Mouse (Mus musculus) hindbrain, embryonic 10.5 days (tissue): ENCODE measurements at regions not wholly inside any gene's neighbourhood (a gene's known extent, or its start where the extent isn't known, plus 50 kb on each side); places are given as distances from the start of the nearest gene placed in this dataset.

Experiments
- DNase-seq: peaks from one replicate; pipeline ENCODE4 v3.0.0-alpha.2; 2017; ENCODE audit warnings: low spot score
- H3K27ac ChIP-seq: fragments of 300-500 bp; sonication (generic); 2 replicates; pipeline ENCODE4 v1.5.1; 2016; ENCODE audit warnings: mild to moderate bottlenecking, moderate library complexity
- H3K27me3 ChIP-seq: fragments of 300-500 bp; sonication (generic); 2 replicates; pipeline ENCODE4 v1.6.1; 2016; ENCODE audit warnings: mild to moderate bottlenecking; ENCODE audit not compliant: poor library complexity, insufficient read depth, severe bottlenecking
- H3K36me3 ChIP-seq: fragments of 300-500 bp; sonication (generic); 2 replicates; pipeline ENCODE4 v1.6.1; 2016; ENCODE audit warnings: mild to moderate bottlenecking, moderate library complexity
- H3K4me1 ChIP-seq: fragments of 300-500 bp; sonication (generic); replicated peaks from 2 replicates; pipeline ENCODE4 v1.6.1; 2016; ENCODE audit warnings: mild to moderate bottlenecking
- H3K4me3 ChIP-seq: fragments of 300-500 bp; sonication (generic); 2 replicates; pipeline ENCODE4 v1.5.1; 2016; ENCODE audit warnings: mild to moderate bottlenecking, moderate library complexity
- H3K9me3 ChIP-seq: fragments of 300-500 bp; sonication (generic); 2 replicates; pipeline ENCODE4 v1.6.1; 2016; ENCODE audit warnings: mild to moderate bottlenecking, moderate library complexity
- WGBS: fragments of 180-500 bp; shearing (Covaris S2); methylation state at CpG from one replicate; pipeline ENCODE4 v1.1.7; 2016; 5-methylcytosine and 5-hydroxymethylcytosine counted together

DNA sequence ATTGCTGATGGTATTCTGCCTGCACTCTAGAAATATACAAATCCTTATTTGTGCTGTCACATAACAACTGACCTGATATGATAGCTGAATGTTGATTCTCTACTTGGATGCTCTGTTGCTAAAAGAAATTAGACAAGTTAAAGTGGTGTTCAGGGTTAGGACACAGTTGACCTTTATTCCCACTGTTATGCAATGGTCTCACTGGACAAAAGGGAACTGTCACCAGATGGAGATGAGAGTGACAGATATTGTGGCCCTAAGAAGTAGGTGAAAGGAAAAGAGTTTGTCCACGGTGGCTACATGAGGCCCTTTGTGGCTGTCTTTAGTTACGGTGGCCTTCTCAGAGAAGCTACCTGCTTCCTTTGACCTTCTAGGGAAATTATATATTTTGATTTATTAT is 247.9 kb upstream of the Prdm1 start:
- Histone ChIP-seq H3K36me3 (no peaks in the 10 kb centered on the region), H3K4me3 (no peak overlapping the region), H3K27me3 (no peaks in the 10 kb centered on the region), H3K9me3 (no peaks in the 10 kb centered on the region), H3K4me1 (peaks cover 6% of the 10 kb centered on the region; the same call in 1 of the 2 replicates), H3K27ac (no peak overlapping the region)
- no peak for DNase-seq
- WGBS = 37% methylated on average over 2 of the region's 2 CpGs

DNA sequence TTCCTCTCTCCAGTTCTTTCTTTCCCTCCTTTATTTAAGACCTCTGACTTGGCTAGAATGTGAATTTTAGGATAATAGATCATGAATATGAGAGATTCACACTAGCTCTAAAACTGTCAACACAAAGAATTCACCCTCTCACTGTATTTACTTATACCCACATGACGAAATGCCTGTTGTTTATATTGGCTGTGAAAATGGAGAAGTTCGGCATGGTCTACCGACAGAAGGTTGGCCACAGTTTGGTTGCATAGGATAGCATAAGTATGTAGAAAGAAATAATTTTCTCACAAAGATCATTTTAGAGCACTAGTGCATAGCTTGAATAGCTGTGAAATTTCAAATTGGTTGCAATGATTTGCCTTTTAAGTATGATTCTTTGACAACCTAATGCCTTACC is 237.2 kb upstream of the Prdm1 start:
- 87% methylated on average over 3 of the region's 3 CpGs for WGBS
- no peak overlapping the region for H3K4me3 ChIP-seq

DNA sequence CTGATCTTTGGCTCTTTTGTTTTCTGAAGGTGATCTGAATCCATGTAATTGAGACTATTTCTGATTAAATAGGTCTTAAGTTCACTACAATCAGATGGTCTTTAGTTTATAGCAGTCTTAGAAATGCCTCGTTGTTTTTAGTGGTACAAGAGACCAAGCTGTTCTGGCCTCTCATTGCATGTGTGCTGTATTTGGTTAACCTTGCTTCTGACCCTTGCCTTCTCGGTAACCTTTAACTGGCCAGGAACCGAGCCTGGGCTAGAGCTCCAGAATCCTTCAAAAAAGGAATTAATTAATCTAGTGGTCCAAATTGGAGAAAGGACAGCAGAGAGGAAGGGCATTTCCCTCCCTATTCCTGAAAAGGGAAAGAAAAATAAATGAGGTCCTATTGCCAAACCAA is 234.8 kb upstream of the Prdm1 start:
- no peaks in the 10 kb centered on the region for H3K36me3 ChIP-seq
- WGBS = 46% methylated on average over 3 of the region's 3 CpGs
- no peaks in the 10 kb centered on the region for H3K9me3 ChIP-seq
- H3K27me3 ChIP-seq = no peaks in the 10 kb centered on the region
- no peak overlapping the region for H3K4me3 ChIP-seq
- H3K4me1 ChIP-seq = peaks cover 4% of the 10 kb centered on the region; the same call in 1 of the 2 replicates
- no peak for DNase-seq
- no peak overlapping the region for H3K27ac ChIP-seq

More for the DNA sequence above, 237.2 kb upstream of the Prdm1 start:
- H3K27ac ChIP-seq = no peak overlapping the region
- peaks cover 4% of the 10 kb centered on the region; the same call in 1 of the 2 replicates for H3K4me1 ChIP-seq
- no peaks in the 10 kb centered on the region for H3K36me3 ChIP-seq
- H3K9me3 ChIP-seq = no peaks in the 10 kb centered on the region
- DNase-seq = no peak
- H3K27me3 ChIP-seq = no peaks in the 10 kb centered on the region

DNA sequence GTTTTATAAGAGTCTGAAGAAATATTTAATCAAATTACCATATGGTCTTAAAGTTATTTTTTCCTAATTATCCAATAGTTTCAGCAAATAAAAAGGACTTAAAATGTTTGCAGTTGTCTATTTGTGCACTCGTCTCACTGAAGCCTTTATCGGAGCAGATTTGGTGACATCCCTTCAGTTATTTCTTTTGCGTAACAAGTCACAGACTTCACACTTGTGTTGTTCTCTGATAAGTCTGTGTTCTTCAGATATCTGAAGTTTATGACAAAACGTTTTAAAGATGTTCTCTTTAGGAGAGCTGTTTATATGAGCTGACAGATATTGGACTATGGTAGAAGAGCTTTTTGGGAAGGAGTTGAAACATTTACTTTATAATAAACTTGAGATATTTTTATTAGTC is 233.8 kb upstream of the Prdm1 start:
- H3K4me3 ChIP-seq = no peak overlapping the region
- H3K36me3 ChIP-seq = no peaks in the 10 kb centered on the region
- peaks cover 4% of the 10 kb centered on the region for H3K4me1 ChIP-seq
- no peaks in the 10 kb centered on the region for H3K9me3 ChIP-seq
- H3K27ac ChIP-seq = no peak overlapping the region
- DNase-seq = no peak
- 88% methylated on average over 4 of the region's 4 CpGs for WGBS
- no peaks in the 10 kb centered on the region for H3K27me3 ChIP-seq

DNA sequence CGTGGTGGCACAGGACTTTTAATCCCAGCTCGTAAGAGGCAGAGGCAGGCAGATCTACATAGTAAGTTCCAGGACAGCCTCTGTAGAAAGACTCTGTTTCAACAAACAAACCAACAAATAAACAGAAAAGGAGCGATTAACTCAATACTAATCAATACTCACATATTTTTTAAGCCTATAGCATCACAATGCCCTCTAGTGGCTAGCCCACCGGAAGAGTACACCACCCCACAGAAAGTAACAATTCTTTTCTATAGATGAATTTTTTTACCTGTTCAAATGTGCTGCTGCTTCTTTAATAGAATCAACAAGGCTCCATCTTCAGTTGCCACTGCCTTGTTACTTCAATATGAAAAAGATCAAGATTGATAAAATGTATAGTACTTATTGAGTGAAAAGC is 233.0 kb upstream of the Prdm1 start:
- Histone ChIP-seq H3K27ac (no peak overlapping the region), H3K27me3 (no peaks in the 10 kb centered on the region), H3K4me1 (peaks cover 4% of the 10 kb centered on the region), H3K4me3 (no peak overlapping the region), H3K9me3 (no peaks in the 10 kb centered on the region), H3K36me3 (no peaks in the 10 kb centered on the region)
- WGBS = 73% methylated on average over 4 of the region's 4 CpGs
- DNase-seq = no peak

DNA sequence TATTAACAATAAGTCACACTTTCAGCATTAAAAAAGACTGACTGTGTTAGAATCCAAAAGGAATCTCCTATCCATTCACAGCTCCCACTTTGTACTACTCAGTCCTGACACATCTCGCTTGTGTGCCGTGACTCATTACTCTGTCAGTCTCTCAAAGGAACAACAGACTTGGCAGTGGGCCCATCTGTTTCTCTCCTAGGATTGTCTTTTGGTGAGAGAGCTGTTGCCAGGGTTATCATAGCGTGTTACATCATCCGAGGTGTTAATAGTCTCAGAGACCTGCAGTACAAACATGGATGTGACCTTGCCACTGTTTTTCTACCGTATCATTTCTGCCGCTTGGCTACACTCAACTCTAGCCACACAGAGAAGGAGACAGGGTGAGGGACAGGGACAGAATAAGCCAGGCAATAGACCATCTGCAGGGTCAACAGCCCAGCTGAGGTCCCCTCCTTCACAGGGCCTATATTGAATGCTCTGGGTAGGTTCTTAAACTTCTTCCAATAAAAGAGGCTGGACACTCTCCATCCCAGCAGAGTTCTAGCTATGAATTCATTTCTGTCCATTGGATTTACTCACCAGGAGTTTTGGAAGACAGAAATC is 227.2 kb upstream of the Prdm1 start:
- no peaks in the 10 kb centered on the region; the same call in 1 of the 2 replicates for H3K4me1 ChIP-seq
- no peaks in the 10 kb centered on the region for H3K27me3 ChIP-seq
- H3K36me3 ChIP-seq = no peaks in the 10 kb centered on the region
- no peak overlapping the region for H3K4me3 ChIP-seq
- DNase-seq = no peak
- H3K9me3 ChIP-seq = no peaks in the 10 kb centered on the region
- WGBS = 82% methylated on average over 6 of the region's 6 CpGs
- no peak overlapping the region for H3K27ac ChIP-seq

DNA sequence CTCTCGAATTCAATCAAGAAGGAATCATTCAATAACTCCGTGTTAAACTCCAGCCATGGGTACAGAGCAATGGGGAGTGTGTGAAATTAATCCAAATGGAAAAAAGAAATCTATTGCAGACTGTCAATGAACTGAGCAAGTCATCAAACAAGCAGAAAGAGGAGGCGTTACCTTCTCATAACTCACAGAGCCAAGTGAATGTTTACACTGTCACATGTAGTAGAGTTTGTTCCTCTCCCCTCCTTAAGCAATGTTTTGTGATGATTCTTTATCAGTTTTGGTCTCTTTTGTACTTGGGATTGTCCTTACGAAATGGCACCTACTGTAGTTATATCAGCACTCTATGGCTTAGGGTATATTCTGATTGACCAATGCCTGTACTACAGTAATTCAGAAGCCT is 226.6 kb upstream of the Prdm1 start:
- H3K27me3 ChIP-seq = no peaks in the 10 kb centered on the region
- H3K27ac ChIP-seq = no peak overlapping the region
- WGBS = 71% methylated on average over 4 of the region's 4 CpGs

DNA sequence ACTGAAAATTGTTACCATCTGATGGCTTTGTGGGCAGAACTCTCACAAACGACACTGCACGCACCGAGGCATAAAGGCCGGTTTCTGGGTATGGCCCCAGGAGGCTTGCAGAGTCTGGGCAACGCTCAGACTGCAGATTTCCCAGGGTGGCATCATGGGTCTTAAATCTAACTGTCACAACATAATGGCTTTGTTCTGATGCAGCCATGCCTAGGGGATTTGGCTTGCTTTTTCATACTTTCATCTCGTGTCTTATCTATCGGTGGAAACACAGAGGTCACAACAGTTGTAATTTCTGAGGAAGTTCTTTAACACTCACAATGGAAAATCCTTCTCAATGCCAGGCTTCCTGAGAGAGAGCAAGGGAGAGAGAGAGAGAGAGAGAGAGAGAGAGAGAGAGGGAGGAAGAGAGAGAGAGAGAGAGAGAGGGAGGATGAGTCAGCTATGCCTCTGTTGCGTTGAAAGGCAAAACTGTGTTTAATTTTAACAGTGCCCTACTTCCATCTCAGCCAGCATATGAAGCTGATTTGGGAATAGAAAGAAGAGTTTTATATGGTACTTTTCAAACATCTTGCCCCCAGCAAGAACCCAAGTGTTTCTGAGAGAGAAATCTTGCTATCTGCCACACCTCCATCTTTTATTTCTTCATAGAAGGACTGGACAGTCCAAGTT is 224.6 kb upstream of the Prdm1 start:
- no peak for DNase-seq

More for the DNA sequence above, 226.6 kb upstream of the Prdm1 start:
- H3K9me3 ChIP-seq = no peaks in the 10 kb centered on the region
- no peaks in the 10 kb centered on the region for H3K36me3 ChIP-seq
- no peak for DNase-seq
- no peak overlapping the region for H3K4me3 ChIP-seq
- no peaks in the 10 kb centered on the region; the same call in 1 of the 2 replicates for H3K4me1 ChIP-seq

DNA sequence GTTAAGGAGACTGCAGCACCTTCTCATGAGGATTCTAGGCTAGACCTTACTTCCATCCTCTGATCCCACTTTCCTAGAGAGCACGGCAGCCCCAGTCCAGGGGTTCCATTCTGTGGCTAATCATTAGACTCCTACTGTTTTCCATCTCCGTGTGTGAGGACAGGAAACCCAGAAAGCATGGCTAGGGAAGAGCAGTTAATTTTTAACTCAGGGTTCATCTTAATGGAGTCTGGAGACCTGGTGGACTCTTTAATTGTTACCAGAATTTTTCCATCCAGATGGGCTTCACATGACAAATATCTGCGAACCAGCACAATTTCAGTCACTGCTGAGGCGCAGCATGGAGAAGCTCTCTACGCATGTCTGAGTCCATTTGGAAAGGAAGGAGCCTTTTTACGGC is 222.8 kb upstream of the Prdm1 start:
- 85% methylated on average over 6 of the region's 6 CpGs for WGBS
- Histone ChIP-seq H3K27ac (no peak overlapping the region), H3K4me3 (no peak overlapping the region), H3K9me3 (no peaks in the 10 kb centered on the region), H3K4me1 (no peaks in the 10 kb centered on the region), H3K27me3 (no peaks in the 10 kb centered on the region), H3K36me3 (no peaks in the 10 kb centered on the region)
- DNase-seq = no peak

More for the DNA sequence above, 224.6 kb upstream of the Prdm1 start:
- Histone ChIP-seq H3K27ac (no peak overlapping the region), H3K36me3 (no peaks in the 10 kb centered on the region), H3K4me3 (no peak overlapping the region), H3K4me1 (no peaks in the 10 kb centered on the region; the same call in 1 of the 2 replicates), H3K27me3 (no peaks in the 10 kb centered on the region), H3K9me3 (no peaks in the 10 kb centered on the region)
- WGBS = 70% methylated on average over 8 of the region's 8 CpGs

DNA sequence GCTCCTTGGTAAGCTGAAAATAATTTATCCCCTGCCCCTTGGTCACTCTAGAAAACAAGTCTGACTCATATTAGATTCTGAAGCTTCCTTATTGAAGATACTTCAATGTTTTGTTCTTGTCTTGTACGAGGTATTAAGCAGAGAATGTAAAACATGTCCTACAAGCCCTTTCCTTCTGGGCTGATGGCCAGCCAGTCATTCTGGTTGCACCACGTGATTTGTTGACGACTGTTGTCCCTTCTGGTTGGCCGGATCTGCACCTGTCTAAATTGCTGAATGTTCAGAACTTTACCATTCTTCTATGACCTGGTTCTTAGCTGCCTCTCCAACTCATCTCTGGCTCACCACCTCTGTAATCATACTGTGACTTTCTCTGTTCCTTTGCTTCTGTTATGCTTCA is 220.9 kb upstream of the Prdm1 start:
- H3K27me3 ChIP-seq = no peaks in the 10 kb centered on the region
- no peaks in the 10 kb centered on the region for H3K9me3 ChIP-seq
- no peaks in the 10 kb centered on the region for H3K36me3 ChIP-seq
- no peak for DNase-seq
- H3K27ac ChIP-seq = no peak overlapping the region
- H3K4me3 ChIP-seq = no peak overlapping the region
- 87% methylated on average over 4 of the region's 4 CpGs for WGBS
- no peaks in the 10 kb centered on the region for H3K4me1 ChIP-seq

DNA sequence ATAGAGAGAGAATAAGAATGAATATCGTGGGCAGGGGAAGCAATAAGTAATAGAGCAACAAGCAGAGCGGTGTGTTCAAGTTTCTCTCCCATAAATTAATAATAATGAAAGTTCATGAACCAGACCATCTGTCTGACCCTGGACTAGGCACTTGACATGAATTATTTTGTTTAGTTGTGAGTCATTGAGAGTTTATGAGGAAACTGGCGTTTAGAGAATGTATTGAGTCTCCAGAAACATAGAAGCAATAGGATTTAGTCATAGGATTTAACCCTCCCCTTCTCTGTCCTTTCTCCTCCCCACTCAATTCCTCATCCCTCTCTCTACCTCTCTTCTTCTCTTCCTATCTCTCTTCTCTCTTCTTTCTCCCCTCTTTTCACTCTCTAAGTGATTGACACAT is 219.1 kb upstream of the Prdm1 start:
- no peaks in the 10 kb centered on the region for H3K27me3 ChIP-seq
- no peak overlapping the region for H3K4me3 ChIP-seq
- no peak for DNase-seq
- H3K36me3 ChIP-seq = no peaks in the 10 kb centered on the region
- no peaks in the 10 kb centered on the region for H3K4me1 ChIP-seq
- no peak overlapping the region for H3K27ac ChIP-seq
- WGBS = 84% methylated on average over 3 of the region's 3 CpGs
- H3K9me3 ChIP-seq = no peaks in the 10 kb centered on the region

DNA sequence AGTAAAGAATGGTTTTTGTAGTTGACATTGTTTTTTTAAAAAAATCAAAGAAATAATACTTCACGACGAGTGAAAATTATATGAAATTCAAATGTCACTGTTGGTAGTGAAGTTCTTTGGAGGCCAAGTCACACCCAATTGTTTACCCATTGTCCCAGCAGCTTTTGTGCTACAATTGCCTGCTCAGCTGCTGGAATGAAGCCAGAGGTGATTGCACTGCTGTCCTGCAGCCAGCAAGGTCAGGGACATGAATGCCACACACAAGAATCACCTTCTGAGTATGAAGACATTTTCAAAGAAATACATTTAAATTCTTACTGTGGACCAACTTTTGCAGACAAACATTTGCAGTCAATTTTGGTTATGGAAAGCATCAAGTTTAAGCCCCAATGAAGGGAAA is 215.9 kb upstream of the Prdm1 start:
- Histone ChIP-seq H3K27ac (no peak overlapping the region), H3K9me3 (no peaks in the 10 kb centered on the region), H3K27me3 (no peaks in the 10 kb centered on the region), H3K4me3 (no peak overlapping the region), H3K36me3 (no peaks in the 10 kb centered on the region), H3K4me1 (no peaks in the 10 kb centered on the region)
- 76% methylated on average over 2 of the region's 2 CpGs for WGBS
- no peak for DNase-seq

DNA sequence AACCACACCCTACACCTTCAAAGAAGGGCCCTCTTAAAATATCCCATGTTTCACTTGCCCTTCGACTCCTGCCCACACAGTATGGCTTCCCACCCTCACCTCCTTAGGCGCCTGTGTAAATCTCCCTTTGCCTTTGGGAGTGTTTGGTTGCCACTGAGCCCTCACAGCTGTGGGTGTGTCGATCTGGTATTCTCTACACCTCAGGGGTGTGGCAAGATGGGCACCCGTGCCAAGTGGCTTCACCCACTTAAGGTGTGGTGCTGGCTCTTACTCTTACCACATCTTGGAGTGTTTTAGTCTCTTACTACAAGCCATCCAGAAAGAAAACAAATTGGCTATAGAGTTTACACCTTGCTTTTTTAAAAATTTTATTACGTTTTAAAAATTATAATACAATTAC is 205.3 kb upstream of the Prdm1 start:
- no peak for DNase-seq

More for the DNA sequence above, 205.3 kb upstream of the Prdm1 start:
- Histone ChIP-seq H3K9me3 (no peaks in the 10 kb centered on the region), H3K4me1 (no peaks in the 10 kb centered on the region), H3K27ac (no peak overlapping the region), H3K36me3 (no peaks in the 10 kb centered on the region), H3K4me3 (no peak overlapping the region), H3K27me3 (no peaks in the 10 kb centered on the region)
- WGBS = 88% methylated on average over 5 of the region's 5 CpGs
